Mouse (Mus musculus) liver, adult (tissue): ENCODE results near the gene Gpr35.

Experiments used
- GATA4 ChIP-seq: IDR thresholded peaks from 2 replicates; pipeline ENCODE4 v1.6.1; 2014; ENCODE audit warnings: mild to moderate bottlenecking, low read length; ENCODE audit not compliant: insufficient replicate concordance

Gene Gpr35

DNA sequence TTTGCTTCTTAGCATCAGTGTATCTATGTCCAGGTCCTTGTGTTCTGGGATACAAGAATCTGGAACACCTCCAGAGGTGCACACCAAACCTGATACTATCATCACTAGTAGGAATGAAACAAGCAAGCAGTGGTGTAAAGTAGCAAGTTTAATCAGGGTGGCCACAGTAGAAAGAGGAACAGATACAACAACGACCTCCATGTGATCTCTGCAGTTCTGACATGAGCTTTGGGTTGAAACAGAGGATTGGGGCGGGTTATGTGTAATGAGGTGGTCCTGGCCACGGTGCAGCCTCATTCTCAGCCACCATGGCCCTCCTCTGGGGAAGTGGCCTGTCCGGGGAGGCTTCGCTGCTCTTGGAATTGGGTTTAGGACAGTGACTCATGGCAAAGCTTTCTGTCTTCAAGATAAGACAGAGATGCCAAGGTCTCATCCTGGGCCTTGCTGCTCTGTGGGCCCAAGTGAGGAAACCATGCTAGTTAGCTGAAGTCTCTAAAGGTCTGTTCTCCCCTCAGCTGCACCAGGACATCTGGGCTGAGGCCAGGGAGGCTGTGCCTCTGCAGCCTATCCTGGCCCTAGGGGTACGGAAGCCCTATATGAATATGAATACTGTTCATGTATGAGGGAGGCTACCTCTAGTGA, 41.7 kb downstream of the Gpr35 start:
- no peak for TF ChIP-seq GATA4

DNA sequence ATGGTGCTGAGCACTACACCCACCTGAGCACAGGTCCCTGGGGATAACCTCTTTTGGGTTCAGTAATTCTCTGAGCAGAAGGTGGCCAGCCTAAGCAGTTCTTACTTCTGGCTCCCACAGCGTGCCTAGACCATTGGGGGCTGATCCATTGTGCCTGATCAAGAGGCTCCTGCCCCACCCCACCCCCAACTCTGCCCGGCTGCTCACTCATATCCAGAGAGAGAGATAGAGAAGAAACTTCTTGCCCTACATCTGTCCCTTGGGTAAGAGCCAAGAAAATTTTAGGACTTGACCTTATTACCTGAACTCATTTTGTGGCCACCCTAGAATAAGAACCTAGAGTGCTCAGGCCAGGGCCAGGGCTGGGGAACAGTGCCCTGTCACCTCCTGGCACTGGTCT, 42.2 kb downstream of the Gpr35 start:
- no peak for TF ChIP-seq GATA4

DNA sequence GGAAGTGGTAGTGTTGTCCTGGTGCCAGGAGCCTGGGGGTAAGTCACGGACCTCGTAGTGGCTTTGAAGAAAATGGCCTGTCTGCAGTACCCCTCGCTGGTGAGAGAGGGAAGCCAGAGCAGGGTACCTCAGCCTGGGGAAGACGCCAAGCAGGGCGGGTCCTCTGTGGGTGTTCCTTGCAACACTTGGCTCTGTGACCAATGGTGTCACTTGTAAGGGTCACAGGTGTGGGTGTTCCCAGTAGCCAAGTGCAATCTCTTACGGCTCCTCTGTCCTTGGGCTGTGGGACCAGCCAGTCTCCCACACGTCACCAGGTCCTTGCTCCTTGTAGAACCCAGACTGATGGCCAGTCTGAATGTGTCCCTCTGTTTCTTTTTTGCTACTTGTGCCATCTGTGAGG, 55.4 kb downstream of the Gpr35 start, which contains the start of gene Aqp12:
Gene Aqp12, plus strand, starts transcription at position 274 of the 400 bp plus-strand sequence.
- no peak for TF ChIP-seq GATA4

DNA sequence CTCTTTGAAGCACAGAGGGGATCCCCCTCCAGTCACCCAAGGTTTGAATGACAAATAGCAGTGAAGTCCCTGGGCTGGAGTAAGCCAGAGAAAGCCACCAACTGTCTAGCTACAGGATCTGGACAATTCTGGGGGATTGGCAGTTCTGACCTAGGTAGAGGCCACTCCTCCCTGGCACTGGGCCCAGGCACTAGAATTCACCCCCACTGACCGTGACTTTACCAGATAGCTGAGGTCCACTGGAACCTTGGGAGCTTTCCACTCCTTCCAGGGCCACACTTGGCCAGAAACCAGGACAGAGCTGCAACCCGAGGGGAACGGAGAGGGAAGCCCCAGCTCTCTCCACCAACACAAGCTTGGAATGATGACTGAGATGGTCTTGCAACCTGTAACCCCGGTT, 58.5 kb downstream of the Gpr35 start:
- TF ChIP-seq GATA4 = no peak

DNA sequence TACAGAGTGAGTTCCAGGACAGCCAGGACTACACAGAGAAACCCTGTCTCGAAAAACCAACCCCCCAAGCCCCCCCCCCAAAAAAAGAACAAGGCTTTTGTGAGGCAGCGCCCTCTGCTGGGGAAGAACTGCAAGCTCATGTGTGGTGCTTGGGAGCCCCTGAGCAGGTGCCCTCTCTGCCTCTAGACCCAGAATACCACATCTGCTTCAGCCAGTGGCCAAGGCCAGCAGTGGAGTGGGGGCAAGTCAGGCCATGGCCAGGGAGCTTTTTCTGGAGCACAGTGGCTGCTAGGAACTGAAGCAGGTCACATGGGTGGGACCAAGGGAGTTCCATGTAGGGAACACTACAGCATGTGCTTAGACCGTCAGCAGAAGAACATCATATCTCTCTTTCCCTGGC, 60.1 kb downstream of the Gpr35 start:
- no peak for TF ChIP-seq GATA4

DNA sequence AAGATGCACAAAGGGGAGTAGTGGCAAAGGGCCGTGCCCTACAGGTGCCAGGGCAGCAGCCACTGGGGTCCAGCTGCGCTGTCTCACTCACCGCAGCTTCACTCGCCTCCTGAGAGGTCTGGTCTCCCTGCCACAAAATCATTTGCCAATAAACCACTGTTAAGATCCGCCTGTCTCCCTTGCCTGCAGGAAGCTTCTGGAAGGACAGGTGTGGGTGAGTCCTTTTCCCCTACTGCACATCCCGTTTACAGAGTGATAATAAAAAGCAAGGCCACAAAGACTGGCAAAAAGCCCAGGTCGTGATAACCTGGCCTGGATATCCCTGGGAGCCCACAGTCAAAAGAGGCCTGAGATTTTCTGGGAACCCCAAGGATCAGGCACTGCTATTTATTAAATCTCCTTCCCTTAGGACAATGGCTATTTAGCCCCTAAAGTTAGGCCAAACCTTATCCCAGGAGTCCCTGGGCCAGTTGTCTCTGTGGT, 61.5 kb downstream of the Gpr35 start:
- no peak for TF ChIP-seq GATA4

DNA sequence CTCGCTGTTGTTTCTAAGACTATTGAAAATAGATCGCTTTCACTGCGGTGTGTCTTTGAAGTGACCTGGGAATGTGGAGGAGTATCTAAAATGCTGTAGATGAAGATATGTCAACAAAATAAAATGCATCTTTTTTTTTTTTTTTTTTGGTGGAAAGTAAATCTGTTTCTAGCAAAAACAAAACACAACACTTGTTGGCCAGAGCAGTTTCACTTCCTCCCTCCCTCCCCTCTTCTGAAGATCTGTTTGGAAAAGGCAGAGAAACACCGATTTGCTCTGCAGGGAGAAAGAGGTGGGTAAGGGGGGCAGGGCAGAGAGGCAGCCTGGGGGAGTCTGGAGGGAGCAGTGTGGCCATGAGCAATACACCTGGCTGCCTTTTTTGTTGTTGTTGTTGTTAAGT, 62.7 kb downstream of the Gpr35 start:
- no peak for TF ChIP-seq GATA4

DNA sequence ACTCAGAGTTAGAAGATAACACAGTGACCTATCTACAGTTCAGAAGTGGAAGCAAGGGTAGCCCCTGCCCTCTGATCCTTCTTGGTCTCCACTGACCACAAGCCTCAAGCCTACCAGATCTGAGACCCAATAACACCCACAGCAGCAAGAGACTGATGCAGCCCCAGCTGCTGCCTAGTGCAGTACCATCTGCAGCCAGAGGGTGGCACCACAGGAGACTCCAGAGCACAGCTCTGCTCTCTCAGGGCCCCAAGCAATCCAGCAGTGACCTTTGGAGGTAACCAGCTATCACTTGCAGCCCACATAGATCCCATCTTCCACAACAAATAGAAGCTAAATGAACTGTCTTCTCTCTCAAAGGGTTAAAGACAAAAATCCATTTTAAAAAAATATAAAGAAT, 63.8 kb downstream of the Gpr35 start:
- TF ChIP-seq GATA4 = no peak

DNA sequence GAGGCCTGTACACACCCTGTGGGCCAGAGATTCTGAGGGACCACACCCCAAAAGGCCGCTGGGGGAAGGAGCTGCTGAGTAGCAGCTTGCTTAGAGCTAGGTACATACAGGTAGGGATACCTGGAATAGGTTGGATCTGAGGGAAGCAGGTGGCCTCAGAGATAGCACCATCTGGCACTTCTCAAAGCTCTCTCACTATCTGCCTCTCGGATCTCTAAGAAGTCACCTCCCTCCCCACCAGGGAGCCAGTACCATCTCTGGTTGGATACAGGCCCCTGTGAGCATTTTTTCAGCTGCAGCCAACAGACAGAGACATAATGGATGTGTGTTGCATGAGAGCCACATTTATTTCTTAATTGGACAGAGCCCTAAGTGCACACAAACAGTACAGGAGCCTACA, 64.5 kb downstream of the Gpr35 start:
- TF ChIP-seq GATA4 = no peak

DNA sequence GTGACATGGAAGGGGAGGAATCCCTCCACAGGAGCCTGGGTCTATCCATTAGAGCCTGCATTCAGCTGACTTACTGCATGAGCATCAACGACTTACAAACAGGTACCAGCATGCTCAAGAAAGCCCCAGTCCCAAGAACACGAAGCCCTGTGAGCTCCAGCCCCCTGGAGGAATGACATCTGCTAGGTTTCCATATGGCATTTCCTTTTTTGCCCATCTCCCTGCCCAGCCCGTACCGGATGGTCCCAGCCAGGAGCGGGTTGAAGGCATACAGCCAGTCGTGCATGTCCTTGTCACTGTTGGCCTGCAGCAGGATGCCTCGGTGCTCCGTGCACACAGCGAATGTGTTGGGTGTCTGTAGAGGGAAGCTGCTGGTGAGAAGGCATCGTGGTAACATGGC, 68.1 kb downstream of the Gpr35 start:
- no peak for TF ChIP-seq GATA4

DNA sequence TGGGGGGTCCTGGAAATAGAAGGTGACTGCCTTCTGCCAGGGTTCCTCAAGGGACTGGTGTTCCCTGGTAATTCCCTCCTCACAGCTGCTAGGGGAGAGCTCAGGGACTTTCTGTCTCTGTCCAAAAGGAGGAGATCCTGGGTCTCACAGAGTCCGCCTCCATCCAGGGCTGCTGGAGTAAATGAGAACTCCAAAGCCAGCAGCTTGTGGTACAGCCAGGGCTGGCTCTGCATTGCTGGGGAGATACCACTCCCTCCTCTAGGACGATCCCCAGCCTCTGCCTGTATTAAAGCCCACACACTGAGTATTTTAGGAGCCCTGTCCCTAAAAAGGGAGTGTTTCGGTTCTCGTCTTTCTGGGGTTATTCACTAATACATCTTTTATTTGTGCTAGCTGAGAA, 69.9 kb downstream of the Gpr35 start:
- no peak for TF ChIP-seq GATA4

DNA sequence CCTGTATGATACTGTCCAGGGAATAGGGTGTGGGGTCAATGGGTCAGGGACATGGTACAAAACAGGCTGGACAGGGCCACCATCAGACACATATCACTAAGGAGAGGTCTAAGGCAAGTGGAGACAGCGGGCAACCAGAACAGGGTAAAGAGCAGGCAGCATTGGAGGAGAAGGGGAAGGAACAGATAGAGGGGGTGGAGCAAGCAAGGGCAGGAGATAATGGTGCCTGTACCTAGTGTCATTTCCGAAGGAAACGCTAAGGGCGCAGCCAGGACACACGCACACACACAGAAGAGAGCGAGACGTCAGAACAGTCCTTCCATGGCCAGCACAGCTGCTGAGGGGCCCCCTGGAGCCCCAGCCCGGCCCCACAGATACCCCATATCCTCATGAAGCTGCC, 75.9 kb downstream of the Gpr35 start:
- no peak for TF ChIP-seq GATA4

DNA sequence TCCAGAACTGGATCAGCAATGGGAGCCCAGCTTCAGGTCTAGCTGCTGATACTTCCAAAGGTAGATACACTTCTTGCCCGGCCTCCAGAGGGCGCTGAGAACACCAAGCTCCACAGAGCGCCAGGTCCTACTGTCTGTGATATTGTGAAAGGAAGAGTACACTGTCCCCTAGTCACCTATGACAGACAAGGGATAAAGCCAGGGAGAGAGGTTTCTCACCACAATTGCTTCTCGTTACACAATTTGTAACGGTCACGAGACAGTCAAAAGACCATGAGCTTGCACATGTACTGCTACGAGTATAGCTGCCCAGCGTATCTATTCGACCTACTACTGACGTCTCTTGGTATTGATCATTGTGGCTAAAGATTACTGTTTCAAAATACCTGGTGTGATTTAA, 78.7 kb downstream of the Gpr35 start:
- no peak; the same call in 1 of the 2 replicates for TF ChIP-seq GATA4

DNA sequence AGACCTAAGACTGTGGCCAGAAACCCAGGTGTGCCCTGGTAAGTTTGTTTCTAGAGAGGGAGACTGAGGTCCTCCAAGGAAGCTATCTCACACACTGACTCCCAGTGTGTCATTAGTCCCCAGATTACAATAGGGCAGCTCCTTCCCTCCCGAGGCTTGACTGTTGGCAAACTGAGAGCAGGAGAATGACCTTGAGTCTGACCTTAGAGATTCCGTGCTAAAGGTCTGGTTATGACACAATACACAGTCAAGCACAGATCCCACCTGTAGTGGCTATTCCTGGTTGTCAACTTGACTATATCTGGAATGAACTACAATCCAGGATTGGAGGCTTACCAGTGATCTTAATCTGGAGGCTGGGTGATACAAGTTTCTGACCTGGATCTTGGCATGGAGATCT, 79.4 kb downstream of the Gpr35 start:
- no peak for TF ChIP-seq GATA4

DNA sequence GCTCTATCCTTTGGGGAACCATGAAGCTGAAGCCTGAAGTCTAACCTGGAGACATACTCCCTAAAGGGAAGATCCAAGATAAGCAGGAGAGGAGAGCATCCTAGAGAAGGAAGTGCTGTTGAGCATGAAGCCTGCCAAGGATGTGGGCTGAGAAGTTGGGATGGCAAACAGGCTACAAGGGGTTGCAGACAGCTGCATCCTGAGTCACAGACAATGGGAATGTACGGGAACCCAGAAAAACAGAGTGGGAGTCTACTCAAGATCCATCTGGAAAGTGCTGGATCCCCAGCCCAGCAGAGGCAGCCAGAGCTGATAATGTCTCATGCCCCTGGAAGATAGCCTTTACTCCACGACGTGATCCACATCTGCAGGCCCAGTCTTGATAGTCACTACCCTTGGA, 80.5 kb downstream of the Gpr35 start:
- TF ChIP-seq GATA4 = no peak

DNA sequence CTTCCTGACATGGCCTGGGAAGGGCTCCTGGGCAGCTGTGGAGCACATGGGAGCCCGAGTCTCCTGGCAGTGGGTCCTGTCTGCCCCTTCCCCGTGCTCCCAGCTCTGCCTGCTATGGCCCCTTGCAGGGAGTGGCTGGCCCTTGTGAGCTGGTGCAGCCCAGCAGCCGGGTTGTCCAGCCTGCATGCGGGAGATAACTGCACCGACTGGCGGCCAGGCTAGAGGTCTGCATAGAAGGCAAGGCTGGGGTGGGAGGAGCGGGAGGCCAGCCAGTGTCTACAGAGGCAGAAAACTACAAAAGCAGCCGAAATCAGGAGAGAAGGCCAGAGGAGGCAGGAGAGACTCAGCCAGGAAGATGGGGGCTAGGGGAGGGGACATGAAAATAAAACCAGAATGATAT, 83.3 kb downstream of the Gpr35 start:
- no peak for TF ChIP-seq GATA4

DNA sequence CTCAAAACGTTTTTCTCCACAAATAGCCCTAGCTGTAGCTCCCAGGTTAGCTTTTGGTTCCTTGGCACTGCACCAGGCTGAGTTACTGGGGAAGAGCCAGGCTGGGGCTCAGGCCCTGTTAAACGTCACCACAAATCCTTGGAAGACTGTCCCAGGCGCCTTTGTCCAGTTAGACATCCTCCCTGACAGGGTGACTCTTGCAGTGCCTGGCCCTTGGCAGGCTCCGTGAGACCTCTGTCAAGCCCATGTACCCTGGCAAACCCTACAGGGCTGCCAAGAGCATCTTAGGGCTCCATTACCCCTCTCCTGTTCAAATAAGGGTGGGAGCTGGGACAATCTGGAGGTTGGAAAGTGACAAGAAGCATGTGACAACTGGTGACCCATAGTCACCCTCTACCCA, 85.3 kb downstream of the Gpr35 start:
- no peak for TF ChIP-seq GATA4
